Mouse (Mus musculus): ENCODE data around the gene Kazn.

Kazn gene

DNA sequence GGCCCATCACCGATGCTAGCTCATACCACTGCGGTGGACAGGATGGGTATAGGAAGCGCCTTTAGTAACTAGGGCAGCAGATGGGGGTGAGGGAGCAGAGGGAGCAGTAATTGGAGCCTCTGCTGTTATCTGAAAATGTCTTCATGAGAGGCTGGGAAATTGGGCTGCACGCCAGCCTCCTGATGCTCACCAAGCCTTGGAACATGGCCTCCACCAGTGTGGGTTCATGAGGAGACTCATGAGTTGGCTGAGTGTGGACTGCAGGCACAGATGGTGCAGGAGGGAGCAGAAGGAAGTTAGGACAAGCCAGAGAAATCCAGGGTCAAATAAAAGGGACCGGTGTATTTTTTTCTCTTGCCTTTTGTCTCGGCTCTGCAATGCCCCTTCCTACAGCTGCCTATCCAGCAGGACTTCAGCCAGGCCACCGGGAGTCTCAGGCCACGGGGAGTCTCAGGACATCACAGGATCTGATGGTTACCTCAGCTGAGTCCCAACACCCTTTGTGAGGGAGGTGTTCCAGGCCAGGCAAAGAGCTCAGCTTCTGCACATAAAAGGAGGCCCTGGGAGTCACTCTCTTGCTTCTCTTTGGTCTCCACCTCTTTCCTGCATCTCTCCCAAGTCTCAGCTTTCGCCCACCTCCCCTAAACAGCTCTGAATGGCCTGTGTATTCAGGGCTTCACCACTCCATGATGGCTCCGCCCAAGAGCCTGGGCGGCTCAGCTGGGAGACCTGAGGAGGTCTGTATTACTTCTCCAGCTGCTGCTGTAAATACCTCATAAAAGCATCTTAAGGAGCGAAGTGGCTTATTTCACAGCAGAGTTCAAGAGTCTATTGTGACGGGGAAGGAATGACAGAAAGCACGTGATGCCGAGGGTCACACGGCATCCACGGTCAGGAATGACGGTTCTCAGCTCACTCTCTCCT, 178.5 kb downstream of the Kazn start:
- no peak for DNase-seq (ENCODE audit: extremely low read depth, insufficient read length, low spot score)

DNA sequence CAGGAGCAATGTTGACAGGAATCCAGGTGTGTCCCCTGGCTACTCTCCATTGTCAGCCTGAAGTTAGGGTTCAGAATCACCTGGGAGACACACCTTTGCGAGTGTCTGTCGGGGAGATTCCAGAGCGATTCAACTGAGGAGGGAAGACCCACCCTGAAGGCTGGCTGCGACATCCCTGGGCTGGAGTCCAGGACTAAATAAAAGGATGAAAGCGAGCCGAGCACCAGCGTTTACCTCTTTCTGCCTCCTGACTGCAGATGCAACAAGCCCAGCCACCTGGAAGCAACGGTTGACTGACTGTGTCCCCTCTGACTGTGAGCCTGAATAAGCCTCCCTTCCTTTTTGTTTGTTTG, 179.4 kb downstream of the Kazn start:
- DNase-seq (ENCODE audit: extremely low read depth, insufficient read length, low spot score): no peak

DNA sequence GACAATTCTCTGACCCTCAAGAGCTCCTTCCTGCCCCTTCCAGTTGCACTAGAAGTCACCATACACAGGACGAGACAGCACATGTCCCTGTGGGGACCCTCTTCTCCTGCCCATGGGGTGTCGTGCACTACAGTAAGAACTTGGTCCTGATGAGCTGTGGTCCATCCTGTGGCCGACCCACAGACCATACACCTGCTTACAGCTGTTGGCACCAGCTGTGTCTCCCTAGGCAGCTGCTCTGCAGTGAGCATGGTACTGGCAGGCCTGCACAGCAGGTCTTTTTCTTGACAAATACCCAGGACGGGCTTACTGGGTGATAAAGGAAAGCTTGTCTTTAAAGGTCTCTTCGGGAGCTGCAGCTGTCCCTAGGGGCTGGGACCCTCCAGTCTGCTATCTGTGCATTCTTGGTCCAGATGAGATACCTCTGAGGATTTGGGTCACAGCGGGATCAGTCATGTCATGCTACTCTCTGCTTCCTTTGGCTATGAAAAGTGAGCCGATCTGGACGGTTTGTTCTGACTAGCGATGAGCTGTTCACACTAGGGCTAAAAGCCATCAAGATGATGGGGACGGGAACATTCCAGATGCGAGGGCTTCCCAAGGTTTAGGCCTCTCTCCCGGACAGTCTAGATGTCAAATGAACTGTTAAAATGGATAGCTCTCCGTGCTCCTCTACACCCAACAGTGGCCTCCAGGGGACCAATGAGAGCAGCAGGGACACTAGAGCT, 179.9 kb downstream of the Kazn start:
- no peak for DNase-seq (ENCODE audit: extremely low read depth, insufficient read length, low spot score)

DNA sequence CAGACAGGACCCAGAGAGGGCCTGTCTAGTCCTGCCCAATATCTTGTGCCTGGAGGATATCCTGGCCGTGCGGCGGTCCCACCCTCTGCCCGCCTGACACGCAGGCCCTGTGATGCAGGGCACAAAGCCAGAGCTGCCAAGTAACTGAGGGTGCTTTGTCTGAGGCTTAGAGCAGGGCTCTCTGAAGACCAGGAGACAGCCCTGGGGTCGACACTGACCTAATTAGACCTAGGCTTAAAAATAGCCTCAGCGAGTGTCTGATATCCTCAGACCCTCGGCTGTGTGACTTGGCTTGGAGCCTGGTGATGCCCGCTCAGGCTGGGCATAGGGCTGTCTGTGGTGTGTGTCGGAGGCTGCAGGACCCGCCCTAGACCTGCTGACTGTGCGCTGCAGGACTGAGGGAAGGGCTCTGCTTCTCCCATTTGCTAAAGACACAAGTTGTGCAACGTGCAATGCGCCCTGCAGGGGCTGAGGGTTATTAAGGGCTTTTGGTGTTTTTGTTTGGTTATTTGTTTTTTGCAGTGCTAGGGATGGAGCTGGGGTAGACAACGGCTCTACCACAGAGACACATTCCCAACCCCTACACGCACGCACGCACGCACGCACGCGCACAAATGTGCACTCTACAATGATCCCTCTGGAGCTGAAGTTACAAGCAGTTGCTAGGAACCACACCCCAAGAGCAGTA, 181.5 kb downstream of the Kazn start:
- no peak for DNase-seq (ENCODE audit: extremely low read depth, insufficient read length, low spot score)

DNA sequence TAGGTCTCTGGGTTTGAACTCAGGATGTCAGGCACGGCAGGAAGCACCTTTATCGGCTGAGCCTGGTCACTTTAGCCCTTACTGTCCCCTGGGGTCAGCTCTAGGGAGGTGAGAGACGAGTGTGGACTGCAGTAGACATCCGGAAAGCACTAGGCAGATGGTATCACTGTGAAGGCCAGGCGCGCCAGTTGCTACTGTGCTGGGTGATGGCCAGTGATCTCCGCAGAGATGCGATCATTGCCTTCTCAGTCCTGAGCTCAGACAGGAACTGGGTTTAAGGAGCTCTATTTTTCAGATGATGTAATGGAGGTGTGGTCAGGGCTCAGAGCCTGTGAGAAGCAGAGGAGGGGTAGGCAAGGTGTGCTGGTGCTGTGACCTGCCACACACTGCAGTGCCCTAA, 183.6 kb downstream of the Kazn start:
- DNase-seq (ENCODE audit: extremely low read depth, insufficient read length, low spot score): no peak

DNA sequence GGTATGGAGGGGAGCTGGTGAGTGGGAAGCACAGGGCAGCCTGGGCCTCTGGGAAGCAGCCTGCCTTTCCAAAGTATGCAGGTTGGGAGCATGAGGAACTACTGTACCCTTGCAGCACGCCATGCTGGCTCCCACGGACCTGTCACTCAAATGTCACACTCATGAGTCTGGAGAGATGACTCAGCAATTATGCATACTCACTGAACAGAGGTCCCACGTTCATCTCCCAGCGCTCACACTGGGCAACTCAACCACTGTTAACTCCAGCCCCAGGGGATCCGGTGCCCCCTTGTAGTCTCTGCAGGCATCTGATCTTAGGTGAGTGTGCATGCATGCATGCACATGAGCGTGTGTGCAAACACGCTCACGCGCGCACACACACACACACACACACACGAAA, 184.6 kb downstream of the Kazn start:
- DNase-seq (ENCODE audit: extremely low read depth, insufficient read length, low spot score): peak; percentile 14

DNA sequence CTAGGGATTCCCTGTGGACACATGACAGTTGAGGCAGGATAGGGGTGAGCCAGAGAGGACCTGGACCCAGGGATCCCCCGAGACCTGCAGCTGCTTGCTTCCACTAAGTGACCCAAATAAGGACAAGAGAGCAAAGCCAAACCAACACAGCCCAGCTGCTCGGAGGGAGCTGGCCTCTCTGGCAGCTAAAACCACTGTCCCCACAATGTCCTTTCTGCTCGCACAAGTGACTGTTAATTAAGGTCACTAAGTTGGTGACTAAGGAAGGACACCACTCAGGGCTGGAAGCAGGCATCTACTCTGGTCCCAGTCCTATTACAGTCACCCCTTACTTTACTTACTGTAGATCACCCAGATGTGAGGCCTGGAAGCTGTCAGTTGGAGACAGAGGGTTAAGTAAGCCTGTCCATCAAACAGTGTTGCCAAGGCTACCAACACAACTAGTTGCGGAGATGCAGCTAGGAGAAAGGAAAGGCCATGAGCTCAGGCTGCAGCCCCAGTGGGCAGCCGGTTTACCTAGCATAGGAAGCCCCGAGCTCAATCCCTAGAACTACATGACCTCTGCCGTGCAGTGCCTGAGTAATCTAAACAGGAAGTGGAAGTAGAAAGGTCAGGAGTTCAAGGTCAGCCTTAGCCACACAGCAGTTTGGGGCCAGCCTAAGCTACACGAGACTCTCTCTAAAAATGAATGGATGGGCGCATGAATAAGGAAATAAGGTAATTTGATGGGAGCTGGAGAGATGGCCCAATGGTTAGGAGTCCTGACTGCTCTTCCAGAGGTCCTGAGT, 185.3 kb downstream of the Kazn start:
- DNase-seq (ENCODE audit: extremely low read depth, insufficient read length, low spot score): no peak

DNA sequence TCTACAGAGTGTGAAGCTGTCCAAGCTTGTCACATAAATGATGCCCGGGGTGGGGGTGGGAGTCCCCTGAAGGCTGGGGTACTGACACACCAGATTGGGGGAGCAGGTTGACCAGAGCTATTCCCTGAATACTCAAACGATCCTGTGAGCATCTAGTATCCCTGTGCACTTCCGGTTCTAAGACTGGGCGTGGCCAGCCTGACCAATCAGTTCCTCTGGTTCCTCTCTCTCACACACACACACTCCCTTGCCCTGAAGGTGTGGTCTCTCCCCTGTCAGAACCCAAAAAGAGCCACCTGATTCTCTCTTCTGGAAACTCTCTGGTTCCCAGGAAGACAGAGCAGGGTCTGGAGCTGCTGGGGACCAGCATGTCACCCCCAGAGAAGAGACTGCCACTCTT, 185.9 kb downstream of the Kazn start:
- DNase-seq (ENCODE audit: extremely low read depth, insufficient read length, low spot score): no peak

DNA sequence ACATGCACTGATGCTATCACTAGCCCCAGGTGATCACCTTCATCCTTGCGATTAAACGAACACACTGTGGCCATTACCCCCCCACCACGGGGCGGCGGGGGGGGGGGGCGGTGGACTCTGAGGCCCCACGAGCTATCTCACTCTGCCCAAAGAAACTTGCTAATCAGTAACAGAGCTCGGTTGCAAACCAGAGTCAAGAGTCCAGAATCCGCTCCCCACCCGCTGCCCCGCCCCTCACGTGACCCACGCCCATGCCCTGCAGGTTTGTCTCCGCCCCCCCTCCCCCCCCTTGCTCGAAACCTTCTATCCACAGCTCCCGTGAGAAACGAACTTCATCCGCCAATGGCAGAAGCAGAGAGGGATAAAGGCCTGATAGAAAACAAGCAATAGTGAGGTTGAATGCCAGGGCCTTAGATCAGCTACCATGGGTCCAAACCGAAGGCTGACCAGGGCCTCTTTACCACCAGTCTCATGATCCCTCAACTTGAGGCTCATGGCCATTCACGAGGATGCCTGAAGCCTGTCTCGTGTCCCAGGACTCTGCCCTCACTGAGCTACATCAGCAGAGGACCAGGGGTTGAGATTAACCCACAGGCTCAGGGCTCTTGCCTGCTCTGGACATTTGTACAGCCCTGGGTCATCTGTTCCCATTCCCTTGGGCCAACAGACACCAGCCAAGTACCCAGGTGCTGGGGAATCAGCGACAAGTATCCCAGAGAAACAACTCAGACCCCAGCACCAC, 186.6 kb downstream of the Kazn start:
- DNase-seq (ENCODE audit: extremely low read depth, insufficient read length, low spot score): no peak

Measured in 3134 (cell line).